Mouse (Mus musculus) lung, postnatal 0 days (tissue): ENCODE data around the gene Sbk2. TPM values are rescaled to one million over a fixed set of nuclear protein-coding genes. Genes with fewer than 3 reads are reported as not detected.

Source experiments
- ATAC-seq: fragments of 200-750 bp; cut with Nextera tagmentation; 2 replicates; pipeline ENCODE4 v1.8.0; 2017; ENCODE audit warnings: moderate library complexity
- DNase-seq: peaks from one replicate; pipeline ENCODE4 v3.0.0-alpha.2; 2016; ENCODE audit warnings: low spot score
- H3K27ac ChIP-seq: fragments of 300-500 bp; sonication (generic); 2 replicates; pipeline ENCODE4 v1.5.1; 2014; ENCODE audit warnings: antibody characterized with exemption, mild to moderate bottlenecking, low read length, mixed read lengths
- H3K27me3 ChIP-seq: fragments of 300-500 bp; sonication (generic); replicated peaks from 2 replicates; pipeline ENCODE4 v1.6.1; 2014; ENCODE audit warnings: low read length, mixed read lengths; ENCODE audit not compliant: insufficient read depth
- H3K36me3 ChIP-seq: fragments of 300-500 bp; sonication (generic); 2 replicates; pipeline ENCODE4 v1.6.1; 2014; ENCODE audit warnings: low read length, mixed read lengths; ENCODE audit not compliant: insufficient read depth
- H3K4me1 ChIP-seq: fragments of 300-500 bp; sonication (generic); 2 replicates; pipeline ENCODE4 v1.6.1; 2014; ENCODE audit warnings: antibody characterized with exemption, low read depth, low read length, mixed read lengths; ENCODE audit not compliant: insufficient read depth
- H3K4me2 ChIP-seq: fragments of 300-500 bp; sonication (generic); replicated peaks from 2 replicates; pipeline ENCODE4 v1.6.1; 2014; ENCODE audit warnings: low read depth, mild to moderate bottlenecking, low read length, moderate library complexity, mixed read lengths
- H3K4me3 ChIP-seq: fragments of 300-500 bp; sonication (generic); 2 replicates; pipeline ENCODE4 v1.5.1; 2014; ENCODE audit warnings: low read depth, low read length
- H3K9ac ChIP-seq: fragments of 300-500 bp; sonication (generic); replicated peaks from 2 replicates; pipeline ENCODE4 v1.6.1; 2014; ENCODE audit warnings: low read depth, mild to moderate bottlenecking
- H3K9me3 ChIP-seq: fragments of 300-500 bp; sonication (generic); 2 replicates; pipeline ENCODE4 v1.6.1; 2016; ENCODE audit warnings: low read length, mixed read lengths
- CTCF ChIP-seq: IDR thresholded peaks from 2 replicates; pipeline ENCODE4 v1.5.1; 2016; ENCODE audit warnings: antibody characterized with exemption, mild to moderate bottlenecking
- EP300 ChIP-seq: IDR thresholded peaks from 2 replicates; pipeline ENCODE4 v1.6.1; 2016; ENCODE audit warnings: antibody characterized with exemption, mild to moderate bottlenecking, control low read depth
- WGBS: fragments of 180-500 bp; shearing (Covaris S2); extraction: QIAGEN DNeasy Blood & Tissue Kit; methylation state at CpG from one replicate; pipeline ENCODE4 v1.1.7; 2014; 5-methylcytosine and 5-hydroxymethylcytosine counted together
- polyA plus RNA-seq: library from polyadenylated mRNA; unstranded; fragments of >200 nt; fragmentation: Nextera tagmentation; extraction: Ambion mirVana; gene quantifications from 2 replicates; pipeline ENCODE4 v1.2.1, GENCODE M21; 2015

The Sbk2 gene
- polyA plus RNA-seq, 1 experiment from 2014 or later = 0.19 TPM

GRCm38 (mm10) chr7:4996003-4996895 lies 32.0 kb upstream of the Sbk2 start, which contains the start of gene Zfp579:
Zfp579 (minus strand) TSS chr7:4996158.
- TF ChIP-seq CTCF = no peak
- no peak for TF ChIP-seq EP300
- Histone ChIP-seq H3K36me3 (0 out of 2 replicates have a peak, but pooled peaks cover 3% of the 10 kb centered on the region), H3K9me3 (no peaks in the 10 kb centered on the region), H3K9ac (peak within 1 kb of the TSS; percentile 84), H3K27ac (peak within 1 kb of the TSS; percentile 81), H3K27me3 (no peaks in the 10 kb centered on the region), H3K4me3 (peak within 1 kb of the TSS; percentile 64), H3K4me1 (peaks cover 9% of the 10 kb centered on the region), H3K4me2 (peak within 1 kb of the TSS; percentile 83)
- 5% methylated on average over 11 of the region's 26 CpGs for WGBS
- DNase-seq (peak; percentile 93), ATAC-seq (peak; percentile 89)

DNA sequence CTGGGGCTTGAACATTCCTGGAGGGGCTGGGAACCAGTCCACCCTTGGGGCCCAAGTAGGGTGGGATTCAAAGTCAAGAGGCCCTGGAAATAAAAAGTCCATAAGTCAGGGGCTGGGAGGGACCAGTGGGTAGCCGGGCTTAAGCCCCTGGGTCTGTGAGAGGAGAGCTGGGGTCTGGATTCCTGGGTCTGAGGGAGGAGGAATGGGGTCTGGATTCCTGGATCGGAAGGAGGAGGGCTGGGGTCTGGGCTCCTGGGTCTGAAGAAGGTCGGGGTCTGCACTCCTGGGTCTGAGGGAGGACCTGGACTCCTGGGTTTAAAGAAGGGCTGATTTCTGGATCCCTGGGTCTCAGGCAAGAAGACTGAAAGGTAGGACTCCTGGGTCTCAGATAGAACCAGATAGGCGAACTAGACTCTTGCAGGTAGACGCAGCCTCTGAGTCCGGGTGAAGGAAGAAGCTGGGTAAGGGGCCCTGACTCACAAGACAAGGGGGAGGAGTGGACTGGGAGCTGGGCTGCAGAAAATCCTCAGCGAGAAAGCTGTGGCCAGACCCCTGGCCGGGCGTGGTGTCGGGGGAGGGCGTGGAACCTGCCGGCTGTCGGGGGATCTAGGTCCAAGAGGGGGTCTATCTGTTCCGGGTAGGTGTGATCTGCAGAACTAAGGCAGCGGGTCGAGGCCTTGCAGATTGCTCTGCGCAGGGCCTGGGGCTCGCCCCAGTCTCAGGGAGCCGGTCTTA lies 31.2 kb upstream of the Sbk2 start:
- Histone ChIP-seq H3K9me3 (no peaks in the 10 kb centered on the region), H3K4me1 (peaks cover 9% of the 10 kb centered on the region), H3K4me3 (peak overlapping the region; percentile 64), H3K27ac (peak overlapping the region; percentile 81), H3K9ac (peak overlapping the region; percentile 84), H3K36me3 (0 out of 2 replicates have a peak, but pooled peaks cover 3% of the 10 kb centered on the region), H3K27me3 (no peaks in the 10 kb centered on the region), H3K4me2 (peak overlapping the region; percentile 83)
- 3% methylated on average over 19 of the region's 19 CpGs for WGBS
- DNase-seq (no peak), ATAC-seq (no peak; the same call in 1 of the 2 replicates)
- TF ChIP-seq EP300 (no peak), CTCF (no peak)

DNA sequence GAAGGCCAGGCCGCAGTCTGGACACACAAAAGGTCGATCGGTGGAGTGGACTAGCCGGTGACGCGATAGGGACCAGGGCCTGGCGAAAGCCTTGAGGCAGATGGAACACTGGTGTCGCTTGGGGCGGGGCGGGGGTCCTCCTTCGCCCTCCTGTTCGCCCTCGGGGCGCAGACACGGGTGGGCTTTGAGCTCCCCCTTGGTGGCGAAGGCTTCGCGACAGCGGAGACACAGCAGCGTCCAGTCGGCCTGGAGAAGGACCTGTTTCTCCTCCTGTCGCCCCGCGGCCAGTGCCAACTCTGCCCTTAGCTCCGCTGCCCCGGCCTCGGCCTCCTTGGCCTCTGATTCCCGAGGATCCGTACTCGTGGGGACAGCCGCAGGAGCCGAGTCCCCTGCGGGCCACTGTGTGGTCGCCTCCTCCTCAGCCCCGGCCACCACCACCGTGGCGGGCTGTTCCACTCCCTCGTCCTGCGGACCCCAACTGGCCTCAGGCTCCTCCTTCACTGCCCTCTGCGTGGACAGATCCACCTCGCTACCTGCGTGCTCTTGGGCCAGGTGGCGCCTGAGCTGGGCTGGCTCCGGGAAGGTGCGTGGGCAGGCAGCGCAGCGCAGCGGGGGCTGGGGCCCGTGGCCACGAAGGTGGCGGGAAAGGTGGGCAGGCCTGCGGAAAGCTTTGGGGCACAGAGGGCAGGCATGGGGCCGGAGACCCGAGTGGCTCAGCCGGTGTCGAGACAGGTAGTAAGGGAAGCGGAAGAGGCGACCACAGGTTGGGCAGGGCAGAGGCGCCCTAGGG lies 30.0 kb upstream of the Sbk2 start:
- WGBS = 63% methylated on average over 57 of the region's 59 CpGs
- ATAC-seq (no peak), DNase-seq (no peak)
- Histone ChIP-seq H3K9me3 (no peaks in the 10 kb centered on the region), H3K27me3 (no peaks in the 10 kb centered on the region), H3K4me2 (peak overlapping the region; percentile 83; the same call in 1 of the 2 replicates), H3K4me1 (peaks cover 9% of the 10 kb centered on the region), H3K27ac (no peak overlapping the region), H3K9ac (no peak overlapping the region), H3K4me3 (no peak overlapping the region), H3K36me3 (0 out of 2 replicates have a peak, but pooled peaks cover 3% of the 10 kb centered on the region)
- TF ChIP-seq CTCF (no peak), EP300 (no peak)

- WGBS = 60% methylated on average over 54 of the region's 55 CpGs
- TF ChIP-seq EP300 (no peak), CTCF (no peak)
- Histone ChIP-seq H3K27me3 (no peaks in the 10 kb centered on the region), H3K9me3 (no peaks in the 10 kb centered on the region), H3K27ac (no peak overlapping the region), H3K4me2 (0 out of 2 replicates have a peak overlapping the region, but pooled peaks have one; percentile 1), H3K4me1 (peaks cover 9% of the 10 kb centered on the region), H3K36me3 (0 out of 2 replicates have a peak, but pooled peaks cover 3% of the 10 kb centered on the region), H3K4me3 (no peak overlapping the region), H3K9ac (no peak overlapping the region)
- peak; percentile 3 for DNase-seq
- ATAC-seq = no peak
Measured at GRCm38 (mm10) chr7:4993347-4993998, 29.3 kb upstream of the Sbk2 start.

GRCm38 (mm10) chr7:4988250-4988649 lies 24.0 kb upstream of the Sbk2 start:
- DNase-seq (no peak), ATAC-seq (peak; percentile 57; the same call in 1 of the 2 replicates)
- 17% methylated on average over 2 of the region's 2 CpGs for WGBS
- Histone ChIP-seq H3K4me3 (no peak overlapping the region), H3K36me3 (no peaks in the 10 kb centered on the region), H3K9me3 (no peaks in the 10 kb centered on the region), H3K4me1 (no peaks in the 10 kb centered on the region), H3K27ac (no peak overlapping the region), H3K27me3 (no peaks in the 10 kb centered on the region), H3K9ac (no peak overlapping the region), H3K4me2 (no peak overlapping the region)
- TF ChIP-seq CTCF (no peak), EP300 (no peak)
